Mouse (Mus musculus) kidney, adult 2 months (tissue): ENCODE measurements around the gene Cep350.

Experiments used
- CTCF ChIP-seq: fragments of 200-500 bp; conservative IDR thresholded peaks from 2 replicates; pipeline ENCODE4 v1.5.1; 2011; ENCODE audit warnings: low read depth, mild to moderate bottlenecking, control low read depth, low read length, moderate library complexity, mixed read lengths; ENCODE audit not compliant: insufficient read depth, insufficient read length
- POLR2A ChIP-seq: fragments of 200-500 bp; IDR thresholded peaks from one replicate; pipeline ENCODE4 v1.6.1; 2011; ENCODE audit warnings: low read depth, low read length, control low read depth

DNA sequence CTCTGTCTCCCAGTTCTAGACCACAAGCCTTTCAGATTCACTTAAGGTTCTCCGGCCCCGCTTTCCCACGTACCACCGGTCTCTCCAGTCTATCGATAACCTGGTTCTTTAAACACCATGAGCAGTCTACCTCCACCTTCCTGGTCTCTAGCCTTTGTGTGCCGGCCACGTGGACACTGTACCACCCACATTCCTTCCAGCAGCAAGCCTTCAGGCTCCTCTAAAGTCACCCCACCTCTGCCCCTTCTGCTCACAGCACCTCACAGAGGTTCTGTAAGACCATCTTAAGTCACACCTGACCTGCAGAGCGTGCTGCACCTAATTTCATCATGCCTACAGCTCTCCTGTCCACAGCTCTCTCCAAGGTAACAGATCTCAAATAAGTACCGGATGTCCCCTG, 139.4 kb downstream of the Cep350 start:
- no peak for TF ChIP-seq POLR2A
- no peak for TF ChIP-seq CTCF
